Mouse (Mus musculus): ENCODE data around the gene Sec1.

Sec1 gene

GRCm38 (mm10) chr7:45704046-45704559, 9.9 kb upstream of the Sec1 start:
- DNase-seq = peak; percentile 50 to 51

- no peak for DNase-seq
Observed at GRCm38 (mm10) chr7:45703521-45704033, 9.4 kb upstream of the Sec1 start.

- no peak for DNase-seq
Observed at GRCm38 (mm10) chr7:45702809-45703520, 8.8 kb upstream of the Sec1 start.

- DNase-seq = no peak
Observed at GRCm38 (mm10) chr7:45702316-45702715, 8.1 kb upstream of the Sec1 start.

GRCm38 (mm10) chr7:45701607-45702006, 7.4 kb upstream of the Sec1 start:
- DNase-seq = no peak

GRCm38 (mm10) chr7:45701072-45701471, 6.9 kb upstream of the Sec1 start:
- no peak for DNase-seq

GRCm38 (mm10) chr7:45700301-45701015, 6.3 kb upstream of the Sec1 start:
- peak; percentile 83 to 84 for DNase-seq

GRCm38 (mm10) chr7:45699523-45700141, 5.4 kb upstream of the Sec1 start, which contains the start of gene Car11:
Car11 (plus strand) TSS chr7:45699843.
- no peak for DNase-seq

- no peak for DNase-seq
Observed at GRCm38 (mm10) chr7:45697894-45698293, 3.7 kb upstream of the Sec1 start.

- no peak for DNase-seq
Observed at GRCm38 (mm10) chr7:45695098-45695497, 896 bp upstream of the Sec1 start.

- no peak for DNase-seq
Observed at GRCm38 (mm10) chr7:45692364-45692763, 1.8 kb downstream of the Sec1 start.

- no peak for DNase-seq
Observed at GRCm38 (mm10) chr7:45689800-45690199, 4.4 kb downstream of the Sec1 start.

- no peak for DNase-seq
Observed at GRCm38 (mm10) chr7:45689099-45689498, 5.1 kb downstream of the Sec1 start.

GRCm38 (mm10) chr7:45686841-45687240, 7.4 kb downstream of the Sec1 start:
- no peak for DNase-seq

GRCm38 (mm10) chr7:45685811-45686210, 8.4 kb downstream of the Sec1 start:
- DNase-seq = no peak

GRCm38 (mm10) chr7:45683396-45684050, 10.7 kb downstream of the Sec1 start, which contains the start of gene Ntn5:
Ntn5 (plus strand) TSS chr7:45684022.
- DNase-seq = no peak

GRCm38 (mm10) chr7:45682144-45683126, 11.8 kb downstream of the Sec1 start:
- peak; percentile 86 to 91 for DNase-seq

- peak; percentile 71 to 73 for DNase-seq
Observed at GRCm38 (mm10) chr7:45681046-45681736, 13.0 kb downstream of the Sec1 start.

GRCm38 (mm10) chr7:45679966-45680621, 14.1 kb downstream of the Sec1 start:
- peak; percentile 62 to 75 for DNase-seq

- no peak for DNase-seq
Observed at GRCm38 (mm10) chr7:45678513-45678912, 15.7 kb downstream of the Sec1 start.

Data from lung, adult 18-20 months (tissue).